ENCODE assay signal across 9 mouse cellular contexts in genomic region chr2:152375652-152376344, GRCm38 (mm10). TPM values are rescaled to one million over a fixed set of nuclear protein-coding genes. Genes with fewer than 3 reads are reported as not detected.
DNase-seq lines count a peak whose midpoint lies in the region; ATAC-seq lines count a peak whose summit lies in the region.
"Had no signal": no experiment of that assay in that cellular context is flagged by ENCODE, and none has a peak within 500 bp of the region (broad histone marks: within the 10 kb centered on the region; RNA-seq: fewer than 3 reads in every experiment).

No protein-coding gene starts in this region.

- H3K9ac ChIP-seq in forebrain, embryonic 13.5 days: peak overlapping the region; percentile 47; the same call in 1 of the 2 replicates
- H3K9ac ChIP-seq: liver, embryonic 13.5 days had no signal

- no peaks in the 10 kb centered on the region for H3K9me3 ChIP-seq in forebrain, embryonic 13.5 days (replicated peaks)
- no peaks in the 10 kb centered on the region for H3K9me3 ChIP-seq in limb, embryonic 10.5 days (replicated peaks)
- H3K9me3 ChIP-seq: liver, embryonic 13.5 days had no signal

- H3K27me3 ChIP-seq in forebrain, embryonic 13.5 days: no peaks in the 10 kb centered on the region; the same call in 1 of the 2 replicates
- H3K27me3 ChIP-seq in limb, embryonic 10.5 days (ENCODE audit: low read depth, poor library complexity, severe bottlenecking): peaks cover 36% of the 10 kb centered on the region

- DNase-seq in layer of hippocampus, adult 11-12 months (ENCODE audit: low spot score): peak; percentile 63
- no peak for DNase-seq in layer of hippocampus, postnatal 14 days (ENCODE audit: low spot score in 2 of 2)
- peak; percentile 77 for DNase-seq in limb, embryonic 10.5 days (ENCODE audit: low spot score)
- peak; percentile 64 for DNase-seq in right cerebral cortex, postnatal 25 days
- no peak for DNase-seq in urinary bladder, adult 18-20 months (ENCODE audit: low spot score in 2 of 2)
- DNase-seq in natural killer cell, adult 2 months (ENCODE audit: low spot score in 2 of 2): no peak
- no peak for DNase-seq in lung, postnatal 4 days
- DNase-seq: liver, embryonic 13.5 days had no signal

- WGBS in forebrain, embryonic 13.5 days: 2% methylated on average over 21 of the region's 21 CpGs
- 5% methylated on average over 21 of the region's 21 CpGs for WGBS in limb, embryonic 10.5 days

- peak overlapping the region; percentile 58 for H3K4me2 ChIP-seq in forebrain, embryonic 13.5 days
- H3K4me2 ChIP-seq: liver, embryonic 13.5 days had no signal

- ATAC-seq in forebrain, embryonic 13.5 days: peak; percentile 80

- H3K4me1 ChIP-seq in forebrain, embryonic 13.5 days: peaks cover 35% of the 10 kb centered on the region
- H3K4me1 ChIP-seq in limb, embryonic 10.5 days: peaks cover 30% of the 10 kb centered on the region

- no peaks in the 10 kb centered on the region for H3K36me3 ChIP-seq in forebrain, embryonic 13.5 days (ENCODE audit: poor library complexity, severe bottlenecking)
- H3K36me3 ChIP-seq in limb, embryonic 10.5 days: no peaks in the 10 kb centered on the region
- H3K36me3 ChIP-seq: liver, embryonic 13.5 days had no signal

- H3K4me3 ChIP-seq in forebrain, embryonic 13.5 days: peak overlapping the region; percentile 31
- peak overlapping the region; percentile 38 for H3K4me3 ChIP-seq in limb, embryonic 10.5 days
- H3K4me3 ChIP-seq: liver, embryonic 13.5 days had no signal

- H3K27ac ChIP-seq in forebrain, embryonic 13.5 days: peak overlapping the region; percentile 87
- H3K27ac ChIP-seq in limb, embryonic 10.5 days: peak overlapping the region; percentile 61
- H3K27ac ChIP-seq: liver, embryonic 13.5 days had no signal

RNA-seq across cellular contexts. Expression of gene Nrsn2, which starts 0.6 kb away (rescaled TPM):
- 10 to 100 TPM; 33.0 to 39.6 TPM for total RNA-seq in layer of hippocampus, postnatal 14 days (2021)
- polyA plus RNA-seq in forebrain, embryonic 13.5 days (2015; fragmentation: Nextera tagmentation; extraction: Ambion mirVana): 11.8 and 16.4 TPM in 2 replicates
- 0.59 and 1.4 TPM in 2 replicates for polyA plus RNA-seq in limb, embryonic 10.5 days (2016; fragmentation: Nextera tagmentation; extraction: Ambion mirVana)

RNA-seq across cellular contexts. Expression of gene Sox12, which starts 22.1 kb away (rescaled TPM):
- 10 to 100 TPM; 21.4 to 23.1 TPM for total RNA-seq in layer of hippocampus, postnatal 14 days (2021)
- polyA plus RNA-seq in forebrain, embryonic 13.5 days (2015; fragmentation: Nextera tagmentation; extraction: Ambion mirVana): 15.8 and 17.6 TPM in 2 replicates
- polyA plus RNA-seq in limb, embryonic 10.5 days (2016; fragmentation: Nextera tagmentation; extraction: Ambion mirVana): 9.9 and 11.8 TPM in 2 replicates

RNA-seq across cellular contexts. Expression of gene Trib3, which starts 32.0 kb away (rescaled TPM):
- total RNA-seq in layer of hippocampus, postnatal 14 days (2021): under 1 TPM; 0.53 to 0.86 TPM
- 0.79 and 0.97 TPM in 2 replicates for polyA plus RNA-seq in forebrain, embryonic 13.5 days (2015; fragmentation: Nextera tagmentation; extraction: Ambion mirVana)
- polyA plus RNA-seq in limb, embryonic 10.5 days (2016; fragmentation: Nextera tagmentation; extraction: Ambion mirVana): 2.6 and 3.2 TPM in 2 replicates

RNA-seq across cellular contexts. Expression of gene Zcchc3, which starts 39.0 kb away (rescaled TPM):
- 10 to 100 TPM in 1 of 2 experiments, 1 to 10 TPM in 1; 9.8 to 10.8 TPM for total RNA-seq in layer of hippocampus, postnatal 14 days (2021)
- 25.3 and 25.9 TPM in 2 replicates for polyA plus RNA-seq in forebrain, embryonic 13.5 days (2015; fragmentation: Nextera tagmentation; extraction: Ambion mirVana)
- polyA plus RNA-seq in limb, embryonic 10.5 days (2016; fragmentation: Nextera tagmentation; extraction: Ambion mirVana): 64.9 and 67.2 TPM in 2 replicates

RNA-seq across cellular contexts. Expression of gene 6820408C15Rik, which starts 39.6 kb away (rescaled TPM):
- total RNA-seq in layer of hippocampus, postnatal 14 days (2021): 1 to 10 TPM; 2.9 to 4.2 TPM
- polyA plus RNA-seq in forebrain, embryonic 13.5 days (2015; fragmentation: Nextera tagmentation; extraction: Ambion mirVana): 1.6 and 2.6 TPM in 2 replicates
- polyA plus RNA-seq in limb, embryonic 10.5 days (2016; fragmentation: Nextera tagmentation; extraction: Ambion mirVana): 0.40 and 0.61 TPM in 2 replicates

Comparison
In these comparisons a context has a peak if more than half of its experiments do, and no peak if none do; other contexts are left out.
1. DNase-seq: peak in layer of hippocampus, adult 11-12 months (single experiment), limb, embryonic 10.5 days (single experiment) and right cerebral cortex, postnatal 25 days (single experiment); none in layer of hippocampus, postnatal 14 days (0 of 2), urinary bladder, adult 18-20 months (0 of 2), natural killer cell, adult 2 months (0 of 2) and lung, postnatal 4 days (0 of 2).